Mouse (Mus musculus) liver, adult (tissue): ENCODE data around the gene Bmp3.

Source experiments
- GATA4 ChIP-seq: IDR thresholded peaks from 2 replicates; pipeline ENCODE4 v1.6.1; 2014; ENCODE audit warnings: mild to moderate bottlenecking, low read length; ENCODE audit not compliant: insufficient replicate concordance

The Bmp3 gene

DNA sequence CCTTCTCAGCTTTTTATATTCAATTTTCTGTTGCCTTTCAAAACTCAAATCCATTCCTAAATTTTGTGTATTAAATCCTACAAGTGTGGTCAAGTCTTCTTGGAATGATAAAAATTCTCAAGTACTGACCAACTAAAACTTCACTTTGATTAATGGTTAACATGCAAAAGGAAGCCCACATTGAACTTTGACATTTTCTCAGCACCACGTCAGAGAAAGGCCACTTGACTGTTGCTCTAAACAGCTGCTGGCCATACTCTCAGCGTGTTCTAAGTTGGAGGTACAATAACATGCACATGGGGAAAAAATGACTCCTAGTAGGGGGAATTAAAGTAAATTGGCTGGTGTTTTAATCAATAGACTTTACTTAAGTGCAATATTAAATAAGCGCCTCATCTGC, 27.9 kb downstream of the Bmp3 start:
- no peak for TF ChIP-seq GATA4

DNA sequence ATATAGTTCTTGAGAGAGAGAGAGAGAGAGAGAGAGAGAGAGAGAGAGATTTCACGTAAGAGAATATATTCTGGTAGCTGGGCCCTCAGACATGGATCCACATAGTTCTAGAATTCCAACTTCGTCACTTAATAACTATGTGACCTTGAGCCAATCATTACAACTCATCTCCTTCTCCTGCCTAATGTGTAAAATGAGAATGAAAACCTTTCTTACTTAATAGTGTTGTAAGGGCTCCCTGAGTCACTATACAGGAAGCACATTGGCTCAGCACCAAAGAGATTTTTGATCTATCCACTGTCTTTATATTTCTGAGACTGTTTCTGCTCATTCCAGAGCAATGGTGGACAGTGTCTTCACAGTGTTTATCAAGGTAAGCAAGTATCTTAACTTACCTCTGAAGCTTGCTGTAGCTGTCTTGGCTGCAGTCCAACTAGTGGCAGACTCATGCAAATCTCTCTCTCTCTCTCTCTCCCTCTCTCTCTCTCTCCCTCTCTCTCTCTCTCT, 36.4 kb downstream of the Bmp3 start:
- no peak for TF ChIP-seq GATA4

DNA sequence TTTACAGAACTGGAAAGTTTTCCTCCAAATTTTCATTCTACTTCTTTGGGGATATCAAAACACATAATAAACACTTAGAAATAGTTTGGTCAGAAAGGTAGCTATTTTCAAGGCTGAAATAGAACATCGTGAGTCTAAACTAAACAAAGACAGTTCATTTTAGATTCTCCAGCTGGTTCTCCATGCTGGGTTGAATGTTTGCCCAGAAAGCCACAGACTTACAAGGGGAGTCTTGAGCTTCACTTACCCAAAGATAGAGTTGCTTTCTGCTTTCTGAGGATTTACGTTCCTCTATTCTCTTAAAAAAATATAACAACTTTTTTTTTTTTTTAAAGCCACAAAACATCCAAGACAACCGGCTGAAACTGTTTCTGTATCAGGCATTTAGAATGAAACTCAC, 40.1 kb downstream of the Bmp3 start:
- TF ChIP-seq GATA4 = no peak

DNA sequence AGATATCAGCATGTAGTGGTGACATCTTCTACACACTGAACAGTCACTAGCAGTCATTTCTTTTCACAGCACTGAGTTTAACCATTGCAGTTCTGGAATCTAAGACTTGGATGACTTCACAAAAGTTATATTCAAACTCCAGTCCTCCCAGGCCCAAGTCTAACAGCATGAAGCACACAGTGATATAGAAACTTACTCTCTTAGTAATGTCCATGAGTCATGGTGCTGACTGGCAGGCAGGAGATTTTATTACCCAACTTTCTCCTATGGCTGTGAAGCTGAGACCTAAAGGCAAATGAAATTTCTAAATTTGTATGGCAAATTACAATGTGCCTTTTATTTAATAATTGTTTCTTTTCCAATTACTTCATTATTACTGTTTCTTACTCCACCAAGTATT, 43.7 kb downstream of the Bmp3 start:
- no peak for TF ChIP-seq GATA4

DNA sequence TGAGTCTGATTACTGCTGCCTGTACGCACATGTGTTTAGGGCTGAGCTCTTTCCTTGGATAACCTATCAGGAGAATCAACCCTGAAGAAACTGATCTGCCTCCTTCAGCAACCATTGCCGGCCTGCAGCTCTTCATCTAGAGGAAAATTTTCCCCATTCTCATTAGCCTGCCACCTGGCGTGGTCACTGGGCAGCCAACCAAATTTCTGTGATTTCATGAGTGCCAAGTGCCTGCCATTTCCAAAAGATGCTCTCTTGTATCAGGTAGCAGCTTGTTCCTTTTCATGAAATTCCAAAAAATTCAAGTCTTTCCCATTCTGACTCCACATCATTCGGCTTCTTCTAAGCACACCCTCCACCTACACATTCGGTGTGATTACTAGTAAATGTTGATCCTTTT, 46.7 kb downstream of the Bmp3 start:
- TF ChIP-seq GATA4 = no peak

DNA sequence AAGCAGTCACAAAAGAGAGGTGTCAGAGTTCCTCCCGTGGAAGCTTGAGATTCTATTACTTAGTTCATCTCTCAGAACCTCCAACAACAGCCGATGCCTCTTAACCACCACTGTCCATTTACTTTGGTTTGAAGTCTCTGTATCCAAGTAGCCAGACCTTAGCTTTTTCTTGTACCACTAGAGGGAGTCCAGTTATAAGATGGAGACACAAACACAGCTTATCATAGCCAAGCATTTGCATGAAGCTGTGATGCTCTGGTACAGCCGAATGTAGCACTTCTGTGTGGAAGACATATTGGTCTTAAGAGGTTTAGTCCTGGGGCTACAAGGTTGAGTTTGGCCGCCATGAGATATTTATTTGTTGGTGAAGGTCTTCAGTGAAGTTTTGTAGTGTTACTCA, 48.1 kb downstream of the Bmp3 start:
- TF ChIP-seq GATA4 = no peak

DNA sequence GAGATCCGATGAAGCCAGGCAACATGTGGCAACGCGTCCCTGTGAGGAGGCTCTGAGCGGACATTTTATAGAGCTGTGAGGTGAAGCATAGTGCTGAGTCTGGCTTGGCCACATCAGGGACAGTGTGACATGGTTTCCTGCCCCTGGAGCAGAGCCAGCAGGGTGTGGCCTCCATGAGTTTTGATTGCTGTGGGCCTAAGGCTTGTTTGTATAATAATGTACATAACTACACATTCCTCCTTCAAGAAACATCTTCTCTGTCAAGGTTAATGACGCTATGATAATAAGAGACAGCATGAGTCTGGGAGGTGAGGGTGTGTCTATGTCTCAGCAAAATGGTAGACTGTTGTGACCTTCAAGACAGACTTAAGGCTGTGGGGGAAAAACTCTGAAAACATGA, 64.5 kb downstream of the Bmp3 start:
- TF ChIP-seq GATA4 = no peak

DNA sequence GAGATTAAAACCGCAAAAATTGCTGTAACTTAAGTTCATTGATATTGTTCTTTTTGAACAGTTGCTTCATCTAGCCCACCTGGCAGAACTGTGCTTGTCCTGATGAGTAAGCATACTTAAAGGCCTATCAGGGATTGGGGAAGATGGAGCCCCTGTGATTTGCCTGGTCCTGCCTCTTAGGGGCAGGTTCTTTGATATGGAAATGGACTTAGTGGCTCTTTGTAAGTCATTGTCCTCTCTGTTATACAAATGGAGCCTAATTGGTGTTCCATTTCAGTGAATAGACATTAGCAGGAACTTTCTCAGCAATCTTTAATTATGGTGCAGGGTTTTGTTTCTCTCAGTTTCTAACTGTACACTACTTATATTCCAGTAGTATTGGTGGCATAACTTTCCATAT, 67.4 kb downstream of the Bmp3 start:
- no peak for TF ChIP-seq GATA4

DNA sequence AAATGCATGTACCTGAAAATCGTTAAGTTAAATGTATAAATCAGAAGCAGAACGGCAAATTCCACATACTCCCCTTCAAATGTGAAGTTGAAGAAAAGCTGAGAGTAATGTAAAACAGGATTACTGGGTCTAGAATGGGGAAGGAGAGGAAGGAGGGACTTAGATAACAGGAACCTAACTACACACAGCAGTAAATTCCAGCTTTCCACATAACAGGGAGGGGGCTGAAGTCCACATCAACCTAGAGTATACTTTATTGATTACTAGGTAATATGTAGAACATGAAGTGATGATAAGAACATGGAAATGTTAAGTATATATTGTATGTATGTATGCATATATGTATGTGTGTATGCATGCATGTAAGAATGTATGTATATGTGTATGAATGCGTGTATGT, 68.7 kb downstream of the Bmp3 start:
- no peak for TF ChIP-seq GATA4
